Mouse (Mus musculus) lung, postnatal 0 days (tissue): Measurements from ENCODE around the gene Tmem132d.

Experiments
- CTCF ChIP-seq: IDR thresholded peaks from 2 replicates; pipeline ENCODE4 v1.5.1; 2016; ENCODE audit warnings: antibody characterized with exemption, mild to moderate bottlenecking
- EP300 ChIP-seq: IDR thresholded peaks from 2 replicates; pipeline ENCODE4 v1.6.1; 2016; ENCODE audit warnings: antibody characterized with exemption, mild to moderate bottlenecking, control low read depth

- TF ChIP-seq CTCF (no peak), EP300 (no peak)
These were observed 44.3 kb downstream of the Tmem132d start for GRCm38 (mm10) chr5:128388358-128389141.
